Mouse (Mus musculus): ENCODE data around the gene Lrrc4c. TPM values are rescaled to one million over a fixed set of nuclear protein-coding genes. Genes with fewer than 3 reads are reported as not detected.

Gene Lrrc4c
- total RNA-seq, 2 experiments from 2014 or later: 118 to 134 TPM

GRCm38 (mm10) chr2:97391437-97391836, 1073.5 kb downstream of the Lrrc4c start:
- DNase-seq (ENCODE audit: extremely low spot score in 1 of 2, low spot score in 2 of 2): no peak
- intact Hi-C loops (cut with DNase I): no loop called here

GRCm38 (mm10) chr2:97391876-97392275, 1073.9 kb downstream of the Lrrc4c start:
- no peak for DNase-seq (ENCODE audit: extremely low spot score in 1 of 2, low spot score in 2 of 2)
- intact Hi-C loops (cut with DNase I): no loop called here

- no peak for DNase-seq (ENCODE audit: extremely low spot score in 1 of 2, low spot score in 2 of 2)
- intact Hi-C loops (cut with DNase I): no loop called here
Observed at GRCm38 (mm10) chr2:97413066-97413465, 1095.1 kb downstream of the Lrrc4c start.

GRCm38 (mm10) chr2:97414416-97415362, 1096.7 kb downstream of the Lrrc4c start:
- intact Hi-C loops (cut with DNase I): no loop called here
- DNase-seq (ENCODE audit: extremely low spot score in 1 of 2, low spot score in 2 of 2): peak in 1 of 2 experiments; percentile 60

- intact Hi-C loops (cut with DNase I): no loop called here
- no peak for DNase-seq (ENCODE audit: extremely low spot score in 1 of 2, low spot score in 2 of 2)
Observed at GRCm38 (mm10) chr2:97434140-97434539, 1116.2 kb downstream of the Lrrc4c start.

GRCm38 (mm10) chr2:97435616-97436015, 1117.6 kb downstream of the Lrrc4c start:
- no peak for DNase-seq (ENCODE audit: extremely low spot score in 1 of 2, low spot score in 2 of 2)

GRCm38 (mm10) chr2:97437767-97438166, 1119.8 kb downstream of the Lrrc4c start:
- intact Hi-C loops (cut with DNase I): no loop called here
- no peak for DNase-seq (ENCODE audit: extremely low spot score in 1 of 2, low spot score in 2 of 2)

More at GRCm38 (mm10) chr2:97435616-97436015, 1117.6 kb downstream of the Lrrc4c start:
- intact Hi-C loops (cut with DNase I): no loop called here

- intact Hi-C loops (cut with DNase I): no loop called here
- DNase-seq (ENCODE audit: extremely low spot score in 1 of 2, low spot score in 2 of 2): no peak
Observed at GRCm38 (mm10) chr2:97463573-97463972, 1145.6 kb downstream of the Lrrc4c start.

GRCm38 (mm10) chr2:97466243-97466793, 1148.3 kb downstream of the Lrrc4c start:
- intact Hi-C loops (cut with DNase I): loop anchor here (5.0 kb wide), 3 partner anchors 146 to 879 kb away; no protein-coding TSS in a partner anchor
- DNase-seq (ENCODE audit: extremely low spot score in 1 of 2, low spot score in 2 of 2): peak; percentile 83 to 93

- intact Hi-C loops (cut with DNase I): loop anchor here (5.0 kb wide), 3 partner anchors 145 to 880 kb away; no protein-coding TSS in a partner anchor
Observed at GRCm38 (mm10) chr2:97467031-97467549, 1149.1 kb downstream of the Lrrc4c start.

GRCm38 (mm10) chr2:97467664-97468063, 1149.7 kb downstream of the Lrrc4c start:
- intact Hi-C loops (cut with DNase I): loop anchor here (5.0 kb wide), 3 partner anchors 145 to 880 kb away; no protein-coding TSS in a partner anchor
- DNase-seq (ENCODE audit: extremely low spot score in 1 of 2, low spot score in 2 of 2): no peak

More at GRCm38 (mm10) chr2:97467031-97467549, 1149.1 kb downstream of the Lrrc4c start:
- DNase-seq (ENCODE audit: extremely low spot score in 1 of 2, low spot score in 2 of 2): peak; percentile 55 to 72

- DNase-seq (ENCODE audit: extremely low spot score in 1 of 2, low spot score in 2 of 2): no peak
- intact Hi-C loops (cut with DNase I): loop anchor here (5.0 kb wide), 3 partner anchors 144 to 881 kb away; no protein-coding TSS in a partner anchor
Observed at GRCm38 (mm10) chr2:97468372-97468771, 1150.4 kb downstream of the Lrrc4c start.

- intact Hi-C loops (cut with DNase I): loop anchor here (5.0 kb wide), 3 partner anchors 143 to 882 kb away; no protein-coding TSS in a partner anchor
- no peak for DNase-seq (ENCODE audit: extremely low spot score in 1 of 2, low spot score in 2 of 2)
Observed at GRCm38 (mm10) chr2:97469396-97469795, 1151.4 kb downstream of the Lrrc4c start.

GRCm38 (mm10) chr2:97478175-97478924, 1160.4 kb downstream of the Lrrc4c start:
- intact Hi-C loops (cut with DNase I): no loop called here
- no peak for DNase-seq (ENCODE audit: extremely low spot score in 1 of 2, low spot score in 2 of 2)

- intact Hi-C loops (cut with DNase I): no loop called here
- DNase-seq (ENCODE audit: extremely low spot score in 1 of 2, low spot score in 2 of 2): peak; percentile 40 to 51
Observed at GRCm38 (mm10) chr2:97478925-97479298, 1160.9 kb downstream of the Lrrc4c start.

- no peak for DNase-seq (ENCODE audit: extremely low spot score in 1 of 2, low spot score in 2 of 2)
- intact Hi-C loops (cut with DNase I): no loop called here
Observed at GRCm38 (mm10) chr2:97484990-97485389, 1167.0 kb downstream of the Lrrc4c start.

GRCm38 (mm10) chr2:97485609-97486008, 1167.6 kb downstream of the Lrrc4c start:
- intact Hi-C loops (cut with DNase I): no loop called here
- no peak for DNase-seq (ENCODE audit: extremely low spot score in 1 of 2, low spot score in 2 of 2)

- intact Hi-C loops (cut with DNase I): no loop called here
- no peak for DNase-seq (ENCODE audit: extremely low spot score in 1 of 2, low spot score in 2 of 2)
Observed at GRCm38 (mm10) chr2:97487567-97487966, 1169.6 kb downstream of the Lrrc4c start.

- DNase-seq (ENCODE audit: extremely low spot score in 1 of 2, low spot score in 2 of 2): no peak
- intact Hi-C loops (cut with DNase I): no loop called here
Observed at GRCm38 (mm10) chr2:97497069-97497468, 1179.1 kb downstream of the Lrrc4c start.

All from left cerebral cortex, postnatal 10 days (tissue).